Mouse (Mus musculus) heart, postnatal 14 days (tissue): ENCODE data around the gene 1700028P14Rik. TPM values are rescaled to one million over a fixed set of nuclear protein-coding genes. Genes with fewer than 3 reads are reported as not detected.
A peak's percentile ranks its signal among the peaks of the same experiment; 100 is the strongest.

Source experiments
- DNase-seq, 2 experiments: peaks; one replicate each; pipeline ENCODE4 v3.0.0; 2021 to 2022
- intact Hi-C: fragments of 180-260 bp; cut with DNase I; formaldehyde crosslinking; loops from one replicate; pipeline ENCODE4 v1.15.1; 2025
- total RNA-seq, 2 experiments: library from RNA; stranded (reverse); gene quantifications; 2 replicates each; pipeline ENCODE4 v1.2.3; 2021

The 1700028P14Rik gene
- total RNA-seq, 2 experiments from 2014 or later = not detected

DNA sequence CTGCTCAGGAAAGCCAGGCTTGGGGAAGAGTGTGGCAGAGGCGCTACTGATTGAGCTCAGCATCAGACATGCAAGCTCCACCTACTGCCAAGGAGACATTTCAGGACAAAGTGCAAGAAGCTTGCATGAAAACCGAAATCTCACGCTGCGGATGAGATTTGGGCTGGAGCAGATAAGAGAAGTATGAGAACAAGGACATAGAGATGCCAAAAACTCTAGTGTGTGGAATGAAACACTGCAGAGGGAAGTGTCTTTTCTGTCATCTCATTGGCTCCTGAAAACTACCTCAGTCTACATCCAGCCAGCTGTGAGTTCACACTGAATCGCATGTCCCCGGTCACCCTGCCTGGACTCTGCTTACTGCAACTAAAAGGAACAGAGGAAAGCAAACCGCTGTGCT lies 38.3 kb downstream of the 1700028P14Rik start:
- intact Hi-C loops = no loop called here
- peak in 1 of 2 experiments; percentile 31 for DNase-seq

DNA sequence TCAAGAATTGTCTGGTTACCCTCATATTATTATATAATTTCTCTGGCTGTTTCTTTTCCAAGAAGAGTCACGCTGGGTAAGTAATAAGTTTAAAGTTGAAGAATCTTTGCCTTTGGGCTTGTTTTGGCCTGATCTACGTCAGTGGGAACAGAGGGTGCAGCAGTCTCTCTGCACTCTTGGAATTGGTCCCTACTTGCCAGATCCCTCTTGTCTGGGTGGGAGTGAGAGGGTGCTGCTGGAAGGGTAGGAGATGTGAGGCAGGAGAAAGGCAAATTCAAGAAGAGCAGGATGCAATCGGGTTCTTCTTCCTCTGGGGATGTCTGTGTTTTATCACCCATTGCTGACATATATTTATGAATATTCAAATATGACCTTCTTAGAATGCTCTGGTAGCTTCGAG lies 42.9 kb downstream of the 1700028P14Rik start:
- DNase-seq = no peak
- intact Hi-C loops = no loop called here

DNA sequence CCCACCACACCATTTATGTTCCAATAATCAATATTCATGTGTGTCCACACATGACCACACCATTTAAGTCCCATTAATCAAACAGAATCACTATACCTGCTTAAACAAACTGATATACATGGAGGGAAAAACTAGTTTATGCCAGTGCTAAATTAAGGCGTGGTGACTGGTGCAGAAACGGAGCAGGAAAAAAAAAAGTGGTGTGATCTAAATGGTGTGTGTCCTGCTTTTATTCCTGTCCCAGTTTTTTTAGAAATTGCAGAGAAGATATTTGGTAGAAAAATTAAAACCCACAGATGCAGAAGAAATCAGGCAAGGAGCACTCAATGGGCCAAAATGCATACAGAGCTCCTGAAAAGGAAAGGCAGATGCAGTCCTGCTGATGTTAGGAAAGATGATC lies 44.7 kb downstream of the 1700028P14Rik start:
- intact Hi-C loops = no loop called here
- DNase-seq = no peak

DNA sequence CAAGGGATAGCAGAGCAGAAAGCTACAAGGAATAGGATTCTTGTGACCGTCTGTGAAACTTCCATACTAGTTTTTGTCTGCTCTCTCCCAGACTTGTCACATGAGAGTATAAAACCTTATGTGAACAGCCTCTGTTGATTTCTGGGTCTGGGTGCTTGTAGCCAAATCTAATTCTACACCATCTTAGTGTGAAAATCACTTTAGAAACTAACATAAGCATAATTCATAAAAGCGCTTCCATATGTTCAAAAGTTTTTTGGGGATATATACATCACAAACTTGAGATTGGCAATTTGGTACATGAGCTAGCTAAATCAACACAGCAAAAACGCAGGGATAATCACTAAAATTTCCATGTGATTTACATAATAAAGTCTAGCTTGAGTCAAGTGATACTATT lies 57.7 kb downstream of the 1700028P14Rik start:
- intact Hi-C loops = no loop called here
- no peak for DNase-seq

DNA sequence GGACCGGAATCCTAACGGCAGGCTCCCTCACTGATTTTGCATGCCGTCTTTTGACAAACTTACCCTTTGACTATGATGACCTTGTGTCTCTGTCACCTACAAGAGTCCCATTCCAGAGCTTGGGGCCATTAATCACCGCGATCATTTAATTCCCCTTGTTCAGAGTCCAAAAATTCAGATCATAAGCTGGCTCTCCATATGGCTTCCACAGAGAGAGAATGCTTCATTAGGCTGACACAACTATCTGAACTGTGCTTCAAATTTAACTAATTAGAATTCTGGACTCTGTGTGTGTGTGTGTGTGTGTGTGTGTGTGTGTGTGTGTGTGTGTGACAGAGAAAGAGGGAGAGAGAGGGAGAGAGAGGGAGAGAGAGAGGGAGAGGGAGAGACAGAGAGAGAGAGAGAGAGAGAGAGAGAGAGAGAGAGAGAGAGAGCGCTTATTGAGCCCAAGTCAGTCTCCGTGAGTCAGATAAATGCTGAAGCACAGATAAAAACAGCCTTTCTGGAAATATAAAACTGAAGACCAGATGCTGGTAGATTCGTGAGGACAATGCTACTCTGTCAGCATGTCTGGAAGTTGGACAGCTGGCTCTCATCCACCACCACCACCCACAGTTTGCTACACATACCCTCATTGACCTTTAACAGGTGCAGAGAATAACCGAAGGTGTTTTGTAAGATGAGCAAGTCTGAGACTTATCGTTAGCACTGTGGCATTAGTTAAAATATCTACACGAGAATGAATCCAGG lies 73.8 kb downstream of the 1700028P14Rik start:
- intact Hi-C loops = loop anchor here (10.0 kb wide), 1 partner anchor 276 kb away; no protein-coding TSS in a partner anchor
- no peak for DNase-seq

DNA sequence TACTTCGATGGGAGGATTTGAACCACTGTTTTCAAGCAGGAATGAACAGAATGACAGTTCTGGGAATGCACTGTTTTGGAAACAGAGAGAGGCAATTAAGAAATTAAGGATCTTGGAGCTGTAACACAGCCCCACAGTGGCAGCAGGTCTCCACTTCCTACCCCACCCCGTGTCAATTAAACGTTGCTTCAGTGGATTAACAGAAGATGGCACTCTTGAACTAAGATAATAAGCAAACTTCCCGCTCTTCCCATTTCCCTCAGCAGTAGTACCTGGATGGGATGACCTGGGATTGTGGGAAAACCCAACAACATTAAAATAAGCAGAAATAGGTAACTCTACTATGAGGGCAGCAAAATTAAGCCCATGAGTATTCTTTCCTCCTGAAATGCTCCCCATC lies 75.9 kb downstream of the 1700028P14Rik start:
- DNase-seq = no peak
- intact Hi-C loops = loop anchor here (2.0 to 10.0 kb wide), 2 partner anchors 278 to 384 kb away; no protein-coding TSS in a partner anchor

DNA sequence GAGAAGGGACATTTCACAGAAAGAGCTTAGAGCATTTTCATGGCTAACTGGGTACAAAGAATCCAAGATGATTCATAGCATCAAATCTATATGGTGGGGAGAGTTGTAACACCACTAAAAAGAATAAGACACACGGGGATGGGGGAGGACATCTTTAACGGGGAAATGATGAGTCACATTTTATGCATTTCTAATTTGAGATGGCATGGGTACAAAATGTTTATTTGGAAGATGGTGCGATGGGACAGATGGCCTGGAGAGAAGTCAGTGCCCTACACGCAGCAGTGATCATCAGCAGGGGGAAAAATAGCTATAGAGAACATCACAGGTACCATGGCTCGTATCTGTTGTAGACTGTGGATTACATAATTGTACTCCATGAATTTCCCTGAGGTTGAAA lies 88.9 kb downstream of the 1700028P14Rik start:
- intact Hi-C loops = no loop called here
- no peak for DNase-seq

DNA sequence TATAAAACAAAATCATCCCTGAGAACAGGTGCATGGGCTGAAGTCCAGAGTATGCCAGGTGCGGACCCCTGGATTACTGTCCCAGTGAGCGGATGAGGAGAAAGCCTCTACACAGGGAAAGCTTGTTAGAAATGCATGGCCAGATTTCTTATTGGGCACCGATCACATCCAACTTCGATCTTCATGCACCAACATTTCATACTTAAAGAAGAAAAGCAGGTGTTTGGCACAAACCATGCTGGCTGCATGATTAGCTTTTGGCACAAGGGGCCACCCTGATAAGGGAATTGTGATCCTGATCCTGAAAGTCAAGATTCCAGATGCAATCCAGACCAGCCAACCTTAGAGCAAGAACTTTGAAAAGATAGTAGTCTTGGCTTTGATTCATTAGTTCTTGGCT lies 90.0 kb downstream of the 1700028P14Rik start:
- intact Hi-C loops = no loop called here
- DNase-seq = peak in 1 of 2 experiments; percentile 7

DNA sequence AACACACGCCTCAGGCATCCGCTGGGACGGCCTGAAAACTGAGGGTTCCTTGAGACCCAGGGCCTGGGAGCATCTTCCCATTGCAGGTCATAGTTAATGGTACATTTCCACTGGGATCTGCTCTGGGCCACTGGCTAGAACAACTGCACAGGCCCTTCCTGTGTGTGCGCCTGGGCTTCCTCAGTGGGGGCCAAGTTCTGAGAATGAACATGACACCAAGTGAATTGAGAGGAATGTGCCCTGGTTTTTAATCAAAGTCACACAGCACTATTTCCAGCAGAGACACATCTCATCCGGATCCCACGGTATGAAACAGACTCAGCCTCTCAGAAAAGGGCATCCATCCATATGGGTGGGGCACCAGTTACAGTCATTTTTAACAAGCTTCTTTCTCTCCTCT lies 90.6 kb downstream of the 1700028P14Rik start:
- intact Hi-C loops = no loop called here
- DNase-seq = peak; percentile 3 to 11

DNA sequence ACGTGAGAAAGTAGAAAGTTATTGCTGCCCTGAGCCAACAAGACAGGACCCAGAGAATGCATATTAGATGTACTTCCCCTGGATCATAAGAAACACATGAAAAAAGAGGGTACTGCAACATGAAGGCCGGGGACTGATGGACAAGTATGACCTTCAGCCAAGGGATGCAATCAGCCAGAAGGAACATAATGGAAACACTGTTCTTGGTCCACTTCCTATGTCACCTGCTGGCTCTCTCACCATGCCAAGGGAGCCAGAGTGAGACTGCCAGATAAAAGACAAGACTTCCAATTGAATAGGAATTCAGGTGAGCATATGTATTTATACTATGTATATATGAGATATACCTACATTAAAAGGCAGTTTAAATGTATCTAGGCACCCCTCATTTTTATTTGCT lies 99.2 kb downstream of the 1700028P14Rik start:
- no peak for DNase-seq
- intact Hi-C loops = no loop called here

DNA sequence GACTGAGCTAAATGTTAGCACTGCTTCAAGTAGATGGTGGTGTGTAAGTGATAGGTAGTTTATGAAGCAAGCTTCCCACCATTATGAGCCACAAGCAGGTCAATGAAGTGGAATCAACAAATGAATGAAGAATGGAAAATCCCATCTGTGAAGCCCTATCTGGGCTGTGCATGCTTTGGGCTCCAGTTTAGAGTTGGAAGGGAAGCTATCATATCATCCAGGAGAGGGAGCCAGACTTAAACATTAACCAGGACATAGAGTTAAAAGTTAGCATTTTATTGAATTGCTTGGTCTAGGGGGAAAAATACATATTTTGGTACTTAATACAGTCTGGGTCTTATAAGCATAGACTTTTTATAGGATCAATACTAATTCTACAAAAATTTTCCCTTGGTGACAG lies 107.0 kb downstream of the 1700028P14Rik start:
- intact Hi-C loops = loop anchor here (5.0 kb wide), 1 partner anchor 212 kb away; the partner anchor contains the start of gene Apba1
- DNase-seq = no peak

DNA sequence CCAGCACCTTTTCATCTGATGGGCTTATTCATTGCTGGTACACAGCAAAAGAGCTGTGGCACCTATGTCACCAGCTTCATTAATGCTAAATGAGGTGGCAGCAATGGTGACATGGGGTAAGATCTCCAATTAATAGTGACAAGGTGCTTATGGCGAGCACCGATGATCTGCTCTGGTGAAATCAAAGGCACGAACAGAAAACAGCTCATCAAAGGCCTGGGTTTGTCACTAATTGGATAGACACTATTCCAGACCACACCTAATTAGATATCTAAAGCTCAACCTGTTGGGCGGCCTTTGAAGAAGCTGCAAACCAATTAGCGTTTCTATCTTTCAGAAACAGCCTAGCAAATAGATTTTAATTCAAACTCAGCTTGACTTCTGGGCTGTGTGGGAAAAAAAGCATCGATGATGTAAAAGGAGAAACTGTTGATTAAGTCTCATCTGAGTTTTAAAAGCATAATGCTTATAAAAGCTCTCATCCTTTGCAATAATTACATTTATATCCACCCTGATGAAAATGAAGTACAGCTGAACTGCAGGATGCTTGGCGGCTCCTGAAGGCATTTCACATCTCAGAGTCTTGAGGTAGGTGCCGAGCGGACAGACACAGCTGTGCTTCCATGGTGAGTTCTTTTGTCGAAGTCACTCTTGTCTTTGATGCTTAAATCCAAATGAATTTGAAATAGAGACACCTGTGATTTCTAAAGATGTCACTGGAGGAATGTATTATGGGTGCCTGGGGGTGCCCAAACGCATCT lies 109.2 kb downstream of the 1700028P14Rik start:
- intact Hi-C loops = no loop called here
- DNase-seq = no peak

DNA sequence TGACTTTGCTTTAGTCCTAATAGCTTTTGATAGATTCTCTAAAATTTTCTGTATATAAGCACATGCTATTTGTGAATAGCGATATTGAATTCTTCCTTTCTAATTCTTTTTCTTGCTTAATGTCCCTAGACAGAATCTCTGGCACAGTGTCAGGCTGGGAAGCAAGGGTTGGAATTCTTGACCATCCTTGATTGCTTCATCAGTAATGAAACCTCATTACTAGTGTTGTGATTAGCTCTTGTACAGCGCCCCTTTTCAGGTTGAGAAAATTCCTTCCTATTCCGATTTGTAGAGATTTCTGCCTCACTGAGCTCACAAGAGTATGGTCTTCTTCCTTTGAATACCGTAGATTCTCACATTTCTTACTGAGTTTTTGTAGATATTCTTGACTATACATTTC lies 109.9 kb downstream of the 1700028P14Rik start:
- DNase-seq = no peak
- intact Hi-C loops = no loop called here

DNA sequence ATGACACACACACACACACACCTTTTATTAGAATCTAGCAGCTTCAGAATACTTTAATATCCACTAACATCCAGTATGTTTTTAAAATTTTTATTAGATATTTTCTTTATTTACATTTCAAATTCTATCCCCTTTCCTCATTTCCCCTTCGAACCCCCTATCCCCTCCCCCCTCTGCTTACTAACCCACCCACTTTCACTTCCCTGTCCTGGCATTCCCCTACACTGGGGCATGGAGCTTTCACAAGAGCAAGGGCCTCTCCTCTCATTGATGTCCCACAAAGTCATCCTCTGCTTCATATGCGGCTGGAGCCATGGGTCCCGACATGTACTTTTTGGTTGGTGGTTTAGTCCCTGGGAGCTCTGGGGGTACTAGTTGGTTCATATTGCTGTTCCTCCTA lies 116.9 kb downstream of the 1700028P14Rik start:
- no peak for DNase-seq
- intact Hi-C loops = no loop called here

DNA sequence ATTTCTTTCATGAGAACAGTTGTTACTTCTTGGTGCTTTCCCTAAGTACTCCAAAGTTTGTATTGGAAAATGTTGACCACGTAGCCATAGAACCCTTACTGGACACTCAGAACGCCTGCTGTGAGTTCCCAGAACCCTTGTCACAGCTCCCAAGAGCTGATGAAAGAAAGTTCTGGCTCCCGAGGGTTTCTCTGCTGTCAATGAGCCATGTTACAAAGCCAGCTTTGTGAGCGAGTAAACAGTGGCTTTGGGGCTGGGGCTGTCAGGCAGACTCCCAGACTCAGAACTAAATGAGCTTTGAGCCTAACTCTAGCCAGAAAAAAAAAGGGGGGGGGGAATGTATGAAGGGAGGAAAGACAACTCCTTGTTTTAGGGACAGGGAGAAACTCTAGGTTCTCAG lies 120.7 kb downstream of the 1700028P14Rik start:
- DNase-seq = peak; percentile 32 to 39
- intact Hi-C loops = no loop called here

DNA sequence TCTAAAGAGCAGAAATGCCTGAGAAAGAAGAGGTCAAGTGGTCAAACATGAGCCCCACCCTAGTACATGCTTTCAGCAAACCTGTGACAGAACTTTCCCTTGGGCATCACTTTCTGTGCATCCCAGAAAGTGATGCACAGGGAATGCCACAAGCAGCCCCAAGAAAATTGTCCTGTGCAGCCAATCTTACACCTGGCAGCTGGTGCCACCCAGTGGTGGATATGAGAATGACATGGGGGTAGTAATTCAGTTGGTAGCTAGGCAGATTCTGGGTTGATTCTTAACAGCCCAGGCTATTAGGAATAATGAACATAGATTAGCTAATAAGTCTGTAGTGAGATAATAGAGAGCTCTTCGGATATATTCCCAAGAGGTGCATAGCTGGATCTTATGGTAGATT lies 128.9 kb downstream of the 1700028P14Rik start:
- peak; percentile 77 to 86 for DNase-seq
- intact Hi-C loops = loop anchor here (1.0 to 10.0 kb wide), 4 partner anchors 45 to 609 kb away; partner anchors contain the start of gene Smc5

DNA sequence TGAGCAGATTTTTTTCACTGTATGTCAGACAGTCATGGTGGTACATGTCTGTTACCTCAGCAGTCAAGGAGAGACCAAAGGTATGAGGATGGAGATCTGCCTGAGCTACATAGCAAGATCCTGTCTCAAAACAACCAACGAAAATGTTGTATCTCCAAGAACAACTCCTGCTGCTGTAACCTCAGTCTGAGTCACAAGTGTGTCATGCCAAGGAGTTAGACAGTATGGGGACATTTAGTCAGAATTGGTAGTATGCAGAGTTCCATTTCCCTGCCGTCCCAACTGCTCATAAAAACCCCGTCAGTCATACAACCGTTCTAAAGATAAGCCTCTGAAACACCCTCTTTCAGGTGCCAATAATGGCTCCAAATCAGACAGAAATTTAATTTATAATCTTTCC lies 130.8 kb downstream of the 1700028P14Rik start:
- DNase-seq = no peak
- intact Hi-C loops = loop anchor here (2.0 to 10.0 kb wide), 3 partner anchors 43 to 607 kb away; partner anchors contain the start of gene Smc5

DNA sequence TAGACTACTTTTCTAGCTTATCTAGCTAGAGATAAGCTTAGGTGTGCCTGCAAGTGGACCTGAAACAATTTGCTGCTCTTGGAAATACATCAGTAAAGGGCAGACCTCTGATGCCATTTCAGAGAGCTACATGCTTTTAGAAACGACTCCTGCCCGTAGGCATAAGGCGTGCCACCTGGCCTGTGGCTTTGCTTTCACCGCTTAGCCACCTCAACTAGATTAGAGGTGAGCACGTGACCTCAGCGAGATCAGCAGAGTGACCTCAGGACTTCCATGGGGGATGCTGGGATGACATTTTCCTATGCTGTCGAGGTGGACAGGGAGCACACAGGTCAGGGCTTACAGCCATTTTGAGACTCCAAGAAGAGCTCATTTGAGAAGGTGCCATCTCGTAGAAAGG lies 131.5 kb downstream of the 1700028P14Rik start:
- intact Hi-C loops = loop anchor here (10.0 kb wide), 2 partner anchors 246 to 606 kb away; partner anchors contain the start of gene Smc5
- no peak for DNase-seq

DNA sequence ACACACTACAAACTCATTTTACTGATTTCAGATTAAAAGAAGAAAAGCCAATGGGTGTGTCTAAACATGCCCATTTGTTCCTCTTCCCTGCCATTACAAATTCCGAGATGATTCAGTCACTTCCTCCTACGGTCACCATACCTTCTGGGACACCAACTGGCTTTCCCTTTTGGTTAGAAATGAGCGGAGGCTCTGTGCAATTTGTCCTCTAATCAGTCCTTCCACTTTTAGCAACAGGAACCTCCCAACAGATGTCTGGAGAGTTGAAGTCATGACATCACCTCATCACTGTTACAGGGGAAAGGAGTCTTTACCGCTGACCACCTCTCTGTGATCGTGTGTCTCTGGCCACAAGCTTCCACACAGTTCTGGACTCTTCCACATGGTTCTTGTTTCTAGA lies 132.0 kb downstream of the 1700028P14Rik start:
- intact Hi-C loops = loop anchor here (10.0 kb wide), 2 partner anchors 246 to 606 kb away; partner anchors contain the start of gene Smc5

DNA sequence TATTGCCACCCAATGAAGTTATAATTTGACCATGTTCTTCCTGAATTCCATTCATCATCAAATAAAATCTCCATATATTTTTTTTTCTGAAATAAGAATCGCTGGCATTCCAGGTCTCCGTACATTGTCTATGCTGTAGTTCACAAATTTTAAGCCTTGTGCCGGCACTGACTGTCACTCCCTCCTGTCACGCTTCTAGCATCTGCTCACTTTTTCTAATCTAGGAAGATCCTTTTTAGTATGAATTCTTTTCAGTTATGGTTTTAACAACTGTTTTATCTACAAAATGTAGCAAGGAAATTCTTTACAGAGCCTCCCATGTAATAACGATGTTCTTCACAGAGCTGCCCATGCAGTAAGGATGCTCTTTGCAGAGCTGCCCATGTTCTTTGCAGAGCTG lies 134.1 kb downstream of the 1700028P14Rik start:
- intact Hi-C loops = no loop called here
- DNase-seq = no peak

More for the DNA sequence above, 132.0 kb downstream of the 1700028P14Rik start:
- no peak for DNase-seq

DNA sequence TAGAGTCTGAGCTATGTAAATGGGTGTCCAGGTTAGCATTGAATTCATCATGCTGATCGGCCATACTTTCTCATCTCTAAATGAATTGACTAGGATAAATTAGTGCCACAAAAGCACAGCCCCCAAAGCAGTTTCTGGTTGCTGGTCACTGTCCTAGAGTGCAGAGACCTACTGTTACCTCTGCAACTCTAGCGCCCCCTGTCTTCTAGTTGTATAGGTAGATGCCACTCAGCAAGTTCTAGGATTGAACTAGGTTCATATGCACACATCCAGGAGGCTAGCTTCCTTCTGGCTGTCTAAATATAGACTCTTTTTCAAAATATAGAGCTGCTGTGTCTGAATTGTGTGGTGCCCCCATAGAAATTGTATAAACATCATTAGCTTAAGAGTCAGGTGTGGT lies 141.3 kb downstream of the 1700028P14Rik start:
- intact Hi-C loops = no loop called here
- no peak for DNase-seq
